8 mouse cellular contexts compared by ENCODE assay signal in genomic region chr7:62406573-62407050, GRCm38 (mm10). TPM values are rescaled to one million over a fixed set of nuclear protein-coding genes. Genes with fewer than 3 reads are reported as not detected.
A peak's percentile ranks its signal among the peaks of the same experiment; 100 is the strongest.
DNase-seq lines count a peak whose midpoint lies in the region; ATAC-seq lines count a peak whose summit lies in the region.
"Had no signal": no experiment of that assay in that cellular context is flagged by ENCODE, and none has a peak within 500 bp of the region (broad histone marks: within the 10 kb centered on the region; RNA-seq: fewer than 3 reads in every experiment).

No protein-coding gene starts in this region.

- H3K9me3 ChIP-seq in embryonic facial prominence, embryonic 13.5 days = 0 out of 2 replicates have a peak, but pooled peaks cover 4% of the 10 kb centered on the region
- no peaks in the 10 kb centered on the region for H3K9me3 ChIP-seq in limb, embryonic 10.5 days (replicated peaks)

- DNase-seq in left cerebral cortex, postnatal 36 days (ENCODE audit: low spot score in 2 of 2) = peak; percentile 17 to 22
- no peak for DNase-seq in left cerebral cortex, adult 11 months (ENCODE audit: low spot score)
- peak; percentile 38 for DNase-seq in limb, embryonic 10.5 days (ENCODE audit: low spot score)
- peak; percentile 47 for DNase-seq in right cerebral cortex, postnatal 14 days
- DNase-seq in adrenal gland, postnatal 36 days = no peak
- DNase-seq in gastrocnemius, postnatal 10 days = no peak

- H3K4me3 ChIP-seq in embryonic facial prominence, embryonic 13.5 days = peak overlapping the region; percentile 28
- peak overlapping the region; percentile 35 for H3K4me3 ChIP-seq in limb, embryonic 10.5 days

- peaks cover 4% of the 10 kb centered on the region; the same call in 1 of the 2 replicates for H3K27me3 ChIP-seq in embryonic facial prominence, embryonic 13.5 days
- no peaks in the 10 kb centered on the region for H3K27me3 ChIP-seq in limb, embryonic 10.5 days (ENCODE audit: low read depth, poor library complexity, severe bottlenecking)

- H3K36me3 ChIP-seq in embryonic facial prominence, embryonic 13.5 days = no peaks in the 10 kb centered on the region
- H3K36me3 ChIP-seq in limb, embryonic 10.5 days = no peaks in the 10 kb centered on the region

- intact Hi-C loops in left cerebral cortex, postnatal 36 days (cut with DNase I) = no loop called here

- 44% methylated on average over 19 of the region's 19 CpGs for WGBS in embryonic facial prominence, embryonic 13.5 days
- WGBS in limb, embryonic 10.5 days = 41% methylated on average over 19 of the region's 19 CpGs

- H3K4me1 ChIP-seq in embryonic facial prominence, embryonic 13.5 days = no peaks in the 10 kb centered on the region
- H3K4me1 ChIP-seq in limb, embryonic 10.5 days = no peaks in the 10 kb centered on the region

- peak overlapping the region; percentile 51 for H3K4me2 ChIP-seq in embryonic facial prominence, embryonic 13.5 days

- no peak overlapping the region for H3K9ac ChIP-seq in embryonic facial prominence, embryonic 13.5 days
- H3K9ac ChIP-seq: liver, embryonic 14.5 days had no signal

- ATAC-seq in embryonic facial prominence, embryonic 13.5 days (ENCODE audit: insufficient number of reproducible peaks, insufficient read depth, low FRiP score, low TSS enrichment, low read depth) = no peak

- H3K27ac ChIP-seq in embryonic facial prominence, embryonic 13.5 days = no peak overlapping the region
- no peak overlapping the region for H3K27ac ChIP-seq in limb, embryonic 10.5 days
- H3K27ac ChIP-seq: liver, embryonic 14.5 days had no signal

RNA-seq across cellular contexts. Expression of gene Mkrn3, which starts 13.3 kb away (rescaled TPM):
- 1 to 10 TPM in 1 of 2 experiments, under 1 TPM in 1; 1.00 to 1.4 TPM for total RNA-seq in left cerebral cortex, postnatal 36 days (2021)
- polyA plus RNA-seq in embryonic facial prominence, embryonic 13.5 days (2015; fragmentation: Nextera tagmentation; extraction: Ambion mirVana) = 7.4 and 7.5 TPM in 2 replicates
- polyA plus RNA-seq in limb, embryonic 10.5 days (2016; fragmentation: Nextera tagmentation; extraction: Ambion mirVana) = 6.9 and 9.1 TPM in 2 replicates
- 1 to 10 TPM; 1.0 to 1.1 TPM for total RNA-seq in adrenal gland, postnatal 36 days (2021)
- 1 to 10 TPM in 1 of 2 experiments, under 1 TPM in 1; 0.80 to 1.0 TPM for total RNA-seq in gastrocnemius, postnatal 10 days (2021)

RNA-seq across cellular contexts. Expression of gene Magel2, which starts 29.8 kb away (rescaled TPM):
- 1 to 10 TPM in 1 of 2 experiments, under 1 TPM in 1; 0.91 to 1.7 TPM for total RNA-seq in left cerebral cortex, postnatal 36 days (2021)
- polyA plus RNA-seq in embryonic facial prominence, embryonic 13.5 days (2015; fragmentation: Nextera tagmentation; extraction: Ambion mirVana) = 2.9 and 3.2 TPM in 2 replicates
- 4.2 and 4.3 TPM in 2 replicates for polyA plus RNA-seq in limb, embryonic 10.5 days (2016; fragmentation: Nextera tagmentation; extraction: Ambion mirVana)
- total RNA-seq in adrenal gland, postnatal 36 days (2021) = 1 to 10 TPM; 1.3 to 2.4 TPM
- 1 to 10 TPM; 1.4 to 1.8 TPM for total RNA-seq in gastrocnemius, postnatal 10 days (2021)

RNA-seq across cellular contexts. Expression of gene Peg12, which starts 57.7 kb away (rescaled TPM):
- total RNA-seq in left cerebral cortex, postnatal 36 days (2021) = under 1 TPM; 0.39 TPM
- polyA plus RNA-seq in embryonic facial prominence, embryonic 13.5 days (2015; fragmentation: Nextera tagmentation; extraction: Ambion mirVana) = 29.3 and 31.5 TPM in 2 replicates
- 61.9 and 63.5 TPM in 2 replicates for polyA plus RNA-seq in limb, embryonic 10.5 days (2016; fragmentation: Nextera tagmentation; extraction: Ambion mirVana)
- total RNA-seq in adrenal gland, postnatal 36 days (2021) = 1 to 10 TPM; 1.2 to 1.6 TPM
- 1 to 10 TPM; 4.4 to 7.1 TPM for total RNA-seq in gastrocnemius, postnatal 10 days (2021)

Comparison
In these comparisons a context has a peak if more than half of its experiments do, and no peak if none do; other contexts are left out.
1. DNase-seq: peak in left cerebral cortex, postnatal 36 days (2 of 2), limb, embryonic 10.5 days (single experiment) and right cerebral cortex, postnatal 14 days (single experiment); none in left cerebral cortex, adult 11 months (single experiment), adrenal gland, postnatal 36 days (0 of 2) and gastrocnemius, postnatal 10 days (single experiment).